Mouse (Mus musculus) neutrophil, adult 5-6 weeks (primary cell): ENCODE data around the gene Rap1gap2. TPM values are rescaled to one million over a fixed set of nuclear protein-coding genes. Genes with fewer than 3 reads are reported as not detected.

Experiments used
- total RNA-seq: library from RNA; stranded (forward); fragments of 200-1000 nt; gene quantifications from 2 replicates; pipeline ENCODE4 v1.2.3, GENCODE M21; 2017

The Rap1gap2 gene
- total RNA-seq, 1 experiment from 2014 or later: 34.8 TPM

Other genes with a start within 250 kb of the Rap1gap2 start
- not detected in 2 replicates for gene Olfr412, start 248.8 kb downstream of the Rap1gap2 start, total RNA-seq
- not detected in 2 replicates for gene Ccdc92b, start 8.7 kb upstream of the Rap1gap2 start, total RNA-seq
- 11.3 and 12.2 TPM in 2 replicates for gene Cluh, start 38.6 kb upstream of the Rap1gap2 start, total RNA-seq
- gene Pafah1b1, start 113.8 kb upstream of the Rap1gap2 start, total RNA-seq: 105 and 112 TPM in 2 replicates
- gene Mettl16, start 159.9 kb upstream of the Rap1gap2 start, total RNA-seq: 22.6 and 37.8 TPM in 2 replicates
- 19.8 and 32.4 TPM in 2 replicates for gene Mnt, start 220.0 kb upstream of the Rap1gap2 start, total RNA-seq